Mouse (Mus musculus): ENCODE data around the gene Rps10. TPM values are rescaled to one million over a fixed set of nuclear protein-coding genes. Genes with fewer than 3 reads are reported as not detected.

Rps10 gene
- polyA plus RNA-seq, 1 experiment from 2014 or later: 1,299 TPM

- Histone ChIP-seq H3K27ac (ENCODE audit: low read depth) (no peak overlapping the region), H3K4me1 (replicated peaks; ENCODE audit: control insufficient read depth, insufficient read depth, low read length) (no peaks in the 10 kb centered on the region), H3K27me3 (replicated peaks; ENCODE audit: control insufficient read depth, insufficient read depth, low read length) (no peaks in the 10 kb centered on the region), H3K36me3 (ENCODE audit: control insufficient read depth, insufficient read depth, low read length) (peaks cover 55% of the 10 kb centered on the region), H3K9ac (ENCODE audit: low read length) (no peak overlapping the region), H3K9me3 (ENCODE audit: control insufficient read depth, low read length) (no peaks in the 10 kb centered on the region), H3K4me2 (ENCODE audit: low read length) (no peak overlapping the region), H3K4me3 (ENCODE audit: low read depth, low read length) (no peak overlapping the region)
- no peak for DNase-seq (ENCODE audit: low spot score)
- ATAC-seq (replicated peaks; ENCODE audit: low FRiP score, low TSS enrichment, low read depth): no peak
- 93% methylated on average over 7 of the region's 7 CpGs for WGBS
Observed at GRCm38 (mm10) chr17:27592565-27592910, 43.9 kb downstream of the Rps10 start.

- DNase-seq (ENCODE audit: low spot score): no peak
- H3K27me3 ChIP-seq (replicated peaks; ENCODE audit: control insufficient read depth, insufficient read depth, low read length): no peaks in the 10 kb centered on the region
- no peak overlapping the region for H3K4me3 ChIP-seq (ENCODE audit: low read depth, low read length)
- H3K4me1 ChIP-seq (replicated peaks; ENCODE audit: control insufficient read depth, insufficient read depth, low read length): no peaks in the 10 kb centered on the region
- WGBS: 88% methylated on average over 12 of the region's 12 CpGs
- no peak for ATAC-seq (replicated peaks; ENCODE audit: low FRiP score, low TSS enrichment, low read depth)
- no peak overlapping the region for H3K9ac ChIP-seq (ENCODE audit: low read length)
- peaks cover 58% of the 10 kb centered on the region for H3K36me3 ChIP-seq (ENCODE audit: control insufficient read depth, insufficient read depth, low read length)
- H3K27ac ChIP-seq (ENCODE audit: low read depth): no peak overlapping the region
- no peak overlapping the region for H3K4me2 ChIP-seq (ENCODE audit: low read length)
- no peaks in the 10 kb centered on the region for H3K9me3 ChIP-seq (ENCODE audit: control insufficient read depth, low read length)
Observed at GRCm38 (mm10) chr17:27591826-27592564, 44.5 kb downstream of the Rps10 start.

DNA sequence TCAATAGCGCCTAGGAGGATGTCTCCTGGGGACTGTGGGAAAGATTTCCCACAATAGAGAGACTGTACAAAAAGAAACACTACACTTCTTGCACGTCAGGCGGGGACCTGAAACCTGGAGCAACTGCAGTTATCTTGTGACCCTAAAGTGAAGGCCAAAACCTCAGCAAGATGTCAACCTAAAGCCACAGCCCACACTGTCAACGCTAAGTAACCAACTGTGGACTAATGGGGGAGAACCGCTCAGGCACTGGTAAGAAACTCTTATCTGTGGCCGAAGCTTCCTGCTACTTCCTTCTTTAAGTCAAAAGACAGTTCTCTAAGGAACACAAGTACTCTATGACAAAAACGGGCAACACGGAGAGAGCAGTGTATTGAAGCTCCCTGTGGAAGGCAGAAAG lies 48.2 kb downstream of the Rps10 start:
- Histone ChIP-seq H3K9ac (ENCODE audit: low read length) (no peak overlapping the region), H3K27ac (ENCODE audit: low read depth) (no peak overlapping the region), H3K27me3 (replicated peaks; ENCODE audit: control insufficient read depth, insufficient read depth, low read length) (no peaks in the 10 kb centered on the region), H3K9me3 (ENCODE audit: control insufficient read depth, low read length) (no peaks in the 10 kb centered on the region), H3K4me3 (ENCODE audit: low read depth, low read length) (no peak overlapping the region), H3K4me2 (ENCODE audit: low read length) (no peak overlapping the region), H3K4me1 (replicated peaks; ENCODE audit: control insufficient read depth, insufficient read depth, low read length) (no peaks in the 10 kb centered on the region), H3K36me3 (ENCODE audit: control insufficient read depth, insufficient read depth, low read length) (peaks cover 44% of the 10 kb centered on the region)
- WGBS: 86% methylated on average over 8 of the region's 8 CpGs
- ATAC-seq (replicated peaks; ENCODE audit: low FRiP score, low TSS enrichment, low read depth) (no peak), DNase-seq (ENCODE audit: low spot score) (no peak)

DNA sequence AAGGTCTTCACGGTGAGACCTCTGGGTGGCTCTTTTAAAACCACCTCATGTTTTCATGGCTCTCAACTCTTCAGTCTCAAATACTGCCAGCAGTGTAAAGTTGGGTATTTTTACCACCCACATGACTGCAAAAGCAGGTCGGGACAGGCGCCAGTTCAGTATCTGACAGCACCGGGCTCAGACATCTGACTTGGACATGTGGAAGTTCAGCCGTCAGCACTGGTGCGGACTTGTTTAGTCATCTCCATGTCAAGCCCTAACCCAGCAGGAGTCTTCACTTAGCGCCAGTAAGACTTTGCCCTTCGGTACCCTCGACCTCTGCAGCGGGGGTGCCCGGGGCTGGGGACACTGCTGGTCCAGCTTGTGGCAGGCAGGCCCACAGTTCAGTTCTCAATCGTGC lies 49.2 kb downstream of the Rps10 start:
- 82% methylated on average over 12 of the region's 12 CpGs for WGBS
- ATAC-seq (replicated peaks; ENCODE audit: low FRiP score, low TSS enrichment, low read depth): no peak

GRCm38 (mm10) chr17:27586661-27587060 lies 49.8 kb downstream of the Rps10 start:
- Histone ChIP-seq H3K9ac (ENCODE audit: low read length) (no peak overlapping the region), H3K27me3 (replicated peaks; ENCODE audit: control insufficient read depth, insufficient read depth, low read length) (no peaks in the 10 kb centered on the region), H3K4me1 (replicated peaks; ENCODE audit: control insufficient read depth, insufficient read depth, low read length) (no peaks in the 10 kb centered on the region), H3K36me3 (ENCODE audit: control insufficient read depth, insufficient read depth, low read length) (peaks cover 50% of the 10 kb centered on the region), H3K4me2 (ENCODE audit: low read length) (no peak overlapping the region), H3K4me3 (ENCODE audit: low read depth, low read length) (no peak overlapping the region), H3K9me3 (ENCODE audit: control insufficient read depth, low read length) (no peaks in the 10 kb centered on the region), H3K27ac (ENCODE audit: low read depth) (no peak overlapping the region)
- ATAC-seq (replicated peaks; ENCODE audit: low FRiP score, low TSS enrichment, low read depth) (no peak), DNase-seq (ENCODE audit: low spot score) (no peak)
- WGBS: 63% methylated on average over 9 of the region's 9 CpGs

More for the DNA sequence above, 49.2 kb downstream of the Rps10 start:
- no peak for DNase-seq (ENCODE audit: low spot score)
- H3K36me3 ChIP-seq (ENCODE audit: control insufficient read depth, insufficient read depth, low read length): peaks cover 46% of the 10 kb centered on the region
- no peak overlapping the region for H3K4me2 ChIP-seq (ENCODE audit: low read length)
- no peak overlapping the region for H3K9ac ChIP-seq (ENCODE audit: low read length)
- H3K27me3 ChIP-seq (replicated peaks; ENCODE audit: control insufficient read depth, insufficient read depth, low read length): no peaks in the 10 kb centered on the region
- no peak overlapping the region for H3K4me3 ChIP-seq (ENCODE audit: low read depth, low read length)
- no peak overlapping the region for H3K27ac ChIP-seq (ENCODE audit: low read depth)
- no peaks in the 10 kb centered on the region for H3K9me3 ChIP-seq (ENCODE audit: control insufficient read depth, low read length)
- H3K4me1 ChIP-seq (replicated peaks; ENCODE audit: control insufficient read depth, insufficient read depth, low read length): no peaks in the 10 kb centered on the region

DNA sequence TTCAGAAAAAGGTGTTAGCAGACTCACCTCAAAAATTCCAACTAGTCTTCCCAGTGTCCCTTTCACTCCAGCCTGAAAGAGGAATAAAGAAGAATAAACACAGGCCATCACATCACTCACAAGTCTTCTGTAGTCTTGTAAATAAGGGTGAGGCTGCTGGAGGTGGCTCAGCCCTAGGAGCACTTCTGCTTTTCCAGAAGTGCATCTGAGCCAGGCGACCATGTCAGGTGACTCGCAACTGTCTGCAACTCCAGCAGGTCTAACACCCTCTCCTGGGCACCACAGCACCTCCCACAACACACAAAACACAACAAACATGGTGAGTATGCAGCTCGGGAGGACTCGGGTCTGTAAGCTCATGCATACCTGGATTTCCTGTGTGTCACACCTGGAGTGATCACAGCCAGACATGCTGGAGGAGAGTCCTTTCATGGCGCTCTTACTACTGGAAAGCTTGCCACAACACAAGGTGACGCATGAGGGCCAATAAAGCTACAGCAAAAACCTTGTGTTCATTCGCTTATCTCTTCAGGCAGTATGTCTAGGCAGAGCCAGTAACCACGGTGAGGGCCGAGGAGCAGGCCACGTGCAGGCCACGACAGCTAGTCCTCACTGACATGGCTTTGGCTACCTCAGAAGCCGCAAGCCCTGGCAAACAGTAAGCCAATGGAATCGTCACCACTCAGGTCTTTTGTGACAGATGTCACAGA lies 53.1 kb downstream of the Rps10 start:
- Histone ChIP-seq H3K36me3 (ENCODE audit: control insufficient read depth, insufficient read depth, low read length) (peaks cover 73% of the 10 kb centered on the region), H3K4me3 (ENCODE audit: low read depth, low read length) (no peak overlapping the region), H3K27ac (ENCODE audit: low read depth) (no peak overlapping the region), H3K27me3 (replicated peaks; ENCODE audit: control insufficient read depth, insufficient read depth, low read length) (no peaks in the 10 kb centered on the region), H3K4me1 (replicated peaks; ENCODE audit: control insufficient read depth, insufficient read depth, low read length) (no peaks in the 10 kb centered on the region), H3K9ac (ENCODE audit: low read length) (no peak overlapping the region), H3K9me3 (ENCODE audit: control insufficient read depth, low read length) (no peaks in the 10 kb centered on the region), H3K4me2 (ENCODE audit: low read length) (no peak overlapping the region)
- no peak for DNase-seq (ENCODE audit: low spot score)
- 89% methylated on average over 13 of the region's 13 CpGs for WGBS
- no peak for ATAC-seq (replicated peaks; ENCODE audit: low FRiP score, low TSS enrichment, low read depth)

Other genes starting within 250 kb of the Rps10 start
- gene Grm4, start 115.3 kb downstream of the Rps10 start, polyA plus RNA-seq (2014; fragmentation: Nextera tagmentation; extraction: Ambion mirVana): 0.20 and 0.22 TPM in 2 replicates
- gene Hmga1, start 80.2 kb downstream of the Rps10 start, polyA plus RNA-seq (2014; fragmentation: Nextera tagmentation; extraction: Ambion mirVana): 384 and 389 TPM in 2 replicates
- 37.1 and 37.4 TPM in 2 replicates for gene AI413582, start 70.9 kb downstream of the Rps10 start, polyA plus RNA-seq (2014; fragmentation: Nextera tagmentation; extraction: Ambion mirVana)
- gene Nudt3, start 13.2 kb downstream of the Rps10 start, polyA plus RNA-seq (2014; fragmentation: Nextera tagmentation; extraction: Ambion mirVana): 33.3 and 35.4 TPM in 2 replicates
- gene RPS10-NUDT3, start 1.4 kb downstream of the Rps10 start, polyA plus RNA-seq (2014; fragmentation: Nextera tagmentation; extraction: Ambion mirVana): not detected in 2 replicates
- gene Pacsin1, start 18.8 kb upstream of the Rps10 start, polyA plus RNA-seq (2014; fragmentation: Nextera tagmentation; extraction: Ambion mirVana): 1.5 and 2.0 TPM in 2 replicates
- 8.6 and 12.0 TPM in 2 replicates for gene Spdef, start 92.3 kb upstream of the Rps10 start, polyA plus RNA-seq (2014; fragmentation: Nextera tagmentation; extraction: Ambion mirVana)
- 20.1 and 23.4 TPM in 2 replicates for gene D17Wsu92e, start 184.0 kb upstream of the Rps10 start, polyA plus RNA-seq (2014; fragmentation: Nextera tagmentation; extraction: Ambion mirVana)
- gene Snrpc, start 201.5 kb upstream of the Rps10 start, polyA plus RNA-seq (2014; fragmentation: Nextera tagmentation; extraction: Ambion mirVana): 302 and 314 TPM in 2 replicates
- gene Uhrf1bp1, start 219.8 kb upstream of the Rps10 start, polyA plus RNA-seq (2014; fragmentation: Nextera tagmentation; extraction: Ambion mirVana): 5.8 and 6.6 TPM in 2 replicates

All from intestine, embryonic 14.5 days (tissue).